Mouse (Mus musculus) CH12.LX (cell line): ENCODE measurements around the gene Slc15a1.

ENCODE experiments used
- CTCF ChIP-seq, 2 experiments: IDR thresholded peaks in 1 of 2; conservative IDR thresholded peaks in 1 of 2; 2 replicates each; pipeline ENCODE4 v1.5.1; 2011 to 2012; ENCODE audit warnings: low read depth in 2 of 2, low read length in 2 of 2, improper control_type of control experiment in 1 of 2, inconsistent platforms in 1 of 2, mild to moderate bottlenecking in 1 of 2, moderate library complexity in 1 of 2
- E2F4 ChIP-seq: IDR thresholded peaks from 2 replicates; pipeline ENCODE4 v1.6.1; 2011; ENCODE audit warnings: low read depth, low read length, improper control_type of control experiment; ENCODE audit not compliant: insufficient replicate concordance
- EP300 ChIP-seq: IDR thresholded peaks from 2 replicates; pipeline ENCODE4 v1.6.1; 2011; ENCODE audit warnings: low read length, improper control_type of control experiment
- HCFC1 ChIP-seq: IDR thresholded peaks from 2 replicates; pipeline ENCODE4 v1.6.1; 2012; ENCODE audit warnings: low read depth, mild to moderate bottlenecking, inconsistent platforms, low read length, improper control_type of control experiment
- MAX ChIP-seq: IDR thresholded peaks from 2 replicates; pipeline ENCODE4 v1.6.1; 2011; ENCODE audit warnings: low read length, improper control_type of control experiment
- POLR2A ChIP-seq: IDR thresholded peaks from 2 replicates; pipeline ENCODE4 v1.6.1; 2011; ENCODE audit warnings: low read depth, mild to moderate bottlenecking, improper control_type of control experiment, low read length
- RCOR1 ChIP-seq: conservative IDR thresholded peaks from 2 replicates; pipeline ENCODE4 v1.6.1; 2012; ENCODE audit warnings: low read depth, mild to moderate bottlenecking, inconsistent platforms, low read length, improper control_type of control experiment
- USF1 ChIP-seq: IDR thresholded peaks from 2 replicates; pipeline ENCODE4 v1.6.1; 2014; ENCODE audit warnings: low read depth, mild to moderate bottlenecking, inconsistent platforms, low read length, improper control_type of control experiment
- USF2 ChIP-seq: conservative IDR thresholded peaks from 2 replicates; pipeline ENCODE4 v1.6.1; 2011; ENCODE audit warnings: low read depth, low read length, improper control_type of control experiment
- ZMIZ1 ChIP-seq: IDR thresholded peaks from 2 replicates; pipeline ENCODE4 v1.6.1; 2012; ENCODE audit warnings: low read depth, mild to moderate bottlenecking, inconsistent platforms, low read length, improper control_type of control experiment

DNA sequence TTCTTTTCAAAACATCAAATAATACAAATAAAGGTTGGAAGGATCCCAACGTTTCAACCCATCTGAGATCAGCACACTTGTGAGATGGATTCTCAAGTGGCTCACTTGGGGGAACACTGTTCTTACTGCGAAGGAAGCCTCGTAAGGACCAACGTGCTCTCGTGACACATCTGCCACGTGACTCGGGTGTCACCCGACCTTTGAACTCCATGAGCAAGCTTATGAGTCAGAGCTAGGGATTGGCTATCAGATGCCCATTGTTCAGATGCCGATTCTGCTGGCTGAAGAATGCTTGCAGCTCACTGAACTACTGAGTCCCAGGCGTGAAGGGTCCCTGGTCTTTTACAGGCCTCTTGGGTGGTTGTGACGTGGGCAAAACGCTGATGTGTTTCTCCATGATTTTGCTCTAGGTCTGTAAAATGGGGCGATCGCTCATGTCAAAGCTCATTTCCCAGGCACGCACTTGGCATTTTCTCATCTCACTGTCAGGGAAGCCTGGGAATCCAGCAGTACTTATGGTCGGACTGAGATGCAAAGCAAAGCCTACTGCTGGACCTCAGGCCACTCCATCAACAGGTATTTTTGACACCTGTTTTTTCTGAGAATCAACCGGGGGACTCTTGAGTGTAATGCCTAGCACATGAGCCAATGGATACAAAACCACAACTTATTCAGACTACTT, 75.1 kb downstream of the Slc15a1 start:
- TF ChIP-seq USF1 (no peak), ZMIZ1 (no peak), RCOR1 (no peak), EP300 (no peak), CTCF (conservative IDR thresholded peaks at IDR 0.05 in 1 of 2, IDR thresholded peaks at IDR 0.05 in 1 of 2; ENCODE audit: low read depth in 2 of 2, low read length in 2 of 2) (no peak), POLR2A (no peak), E2F4 (no peak), HCFC1 (no peak), USF2 (no peak), MAX (no peak)
